Mouse (Mus musculus): ENCODE measurements around the gene Fkbp15.

- TF ChIP-seq CHD2 (IDR thresholded peaks at IDR 0.05; ENCODE audit: low read depth, low read length) (no peak), ZC3H11A (IDR thresholded peaks at IDR 0.05; ENCODE audit: borderline replicate concordance, low read depth, low read length) (no peak), HCFC1 (IDR thresholded peaks at IDR 0.05; ENCODE audit: borderline replicate concordance, insufficient read depth, low read length) (no peak)
Observed at GRCm38 (mm10) chr4:62338536-62338935, 21.8 kb downstream of the Fkbp15 start.
